Mouse (Mus musculus) left cerebral cortex, postnatal 4 days (tissue): ENCODE measurements around the gene Sufu. TPM values are rescaled to one million over a fixed set of nuclear protein-coding genes. Genes with fewer than 3 reads are reported as not detected.

ENCODE experiments used
- DNase-seq: peaks from one replicate; pipeline ENCODE4 v3.0.0-alpha.2; 2022
- intact Hi-C: fragments of 180-260 bp; cut with DNase I; formaldehyde crosslinking; loops from one replicate; pipeline ENCODE4 v1.15.1; 2025
- total RNA-seq, 2 experiments: library from RNA; stranded (reverse); gene quantifications; 2 replicates each; pipeline ENCODE4 v1.2.3; 2021

Sufu gene
- total RNA-seq, 2 experiments from 2014 or later = 22.2 to 23.9 TPM

DNA sequence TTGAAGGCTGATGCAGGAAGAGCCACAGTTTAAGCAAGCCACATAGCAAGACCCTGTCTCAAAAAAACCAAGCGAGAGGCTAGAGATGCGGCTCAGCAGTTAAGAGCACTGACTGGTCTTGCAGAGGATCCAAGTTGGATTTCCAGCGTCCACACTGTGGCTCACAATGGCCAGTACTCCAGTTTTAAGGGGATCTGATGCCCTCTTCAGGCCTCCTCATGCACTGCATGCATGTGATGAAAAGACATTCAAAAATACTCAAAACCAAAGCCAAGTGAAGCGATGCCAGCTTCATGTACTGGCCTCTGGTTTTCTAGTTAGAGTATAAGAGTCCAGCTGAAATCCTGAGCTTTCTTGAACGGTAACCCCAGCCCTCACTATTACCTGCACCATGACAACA is 6.8 kb upstream of the Sufu start:
- DNase-seq = no peak
- intact Hi-C loops = no loop called here

DNA sequence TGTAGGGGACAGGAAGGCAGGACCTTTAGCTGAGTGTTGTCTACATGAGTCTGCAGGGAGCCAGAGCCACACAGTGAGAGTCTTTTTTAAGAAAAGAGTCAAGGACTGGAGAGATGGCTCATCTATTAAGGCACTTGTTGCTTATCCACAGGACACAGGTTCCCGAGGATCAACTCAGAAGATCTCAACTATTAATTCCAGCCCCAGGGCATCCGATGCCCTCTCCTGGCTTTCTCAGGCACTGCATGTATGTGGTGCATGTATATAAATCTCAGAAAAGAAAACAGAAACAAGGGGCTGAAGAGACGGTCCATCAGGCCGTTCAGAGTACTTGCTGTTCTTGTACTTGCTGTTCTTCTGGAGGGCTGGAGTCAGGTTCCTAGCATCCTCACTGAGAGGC is 4.7 kb upstream of the Sufu start:
- intact Hi-C loops = no loop called here
- no peak for DNase-seq

DNA sequence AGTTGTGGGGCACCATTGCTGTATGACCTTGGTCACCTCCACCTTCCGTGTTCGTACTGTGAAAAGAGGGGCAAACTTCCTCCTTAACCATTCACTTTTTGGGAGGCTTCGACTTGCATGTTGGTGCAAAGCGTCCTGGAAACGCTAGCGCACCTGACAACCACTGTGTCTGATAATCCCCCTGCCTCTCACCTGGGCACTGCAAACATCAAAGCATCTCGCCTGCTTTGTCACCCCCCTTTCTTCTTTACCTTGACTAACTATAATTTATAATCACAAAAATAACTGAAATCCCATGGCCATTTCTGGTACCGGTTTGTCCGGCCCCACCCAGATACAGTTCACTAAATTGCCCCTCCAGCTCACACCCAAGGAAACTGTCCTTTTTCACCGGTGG is 2.0 kb upstream of the Sufu start:
- DNase-seq = no peak
- intact Hi-C loops = loop anchor here (5.0 kb wide), 1 partner anchor 48 kb away; no protein-coding TSS in a partner anchor

DNA sequence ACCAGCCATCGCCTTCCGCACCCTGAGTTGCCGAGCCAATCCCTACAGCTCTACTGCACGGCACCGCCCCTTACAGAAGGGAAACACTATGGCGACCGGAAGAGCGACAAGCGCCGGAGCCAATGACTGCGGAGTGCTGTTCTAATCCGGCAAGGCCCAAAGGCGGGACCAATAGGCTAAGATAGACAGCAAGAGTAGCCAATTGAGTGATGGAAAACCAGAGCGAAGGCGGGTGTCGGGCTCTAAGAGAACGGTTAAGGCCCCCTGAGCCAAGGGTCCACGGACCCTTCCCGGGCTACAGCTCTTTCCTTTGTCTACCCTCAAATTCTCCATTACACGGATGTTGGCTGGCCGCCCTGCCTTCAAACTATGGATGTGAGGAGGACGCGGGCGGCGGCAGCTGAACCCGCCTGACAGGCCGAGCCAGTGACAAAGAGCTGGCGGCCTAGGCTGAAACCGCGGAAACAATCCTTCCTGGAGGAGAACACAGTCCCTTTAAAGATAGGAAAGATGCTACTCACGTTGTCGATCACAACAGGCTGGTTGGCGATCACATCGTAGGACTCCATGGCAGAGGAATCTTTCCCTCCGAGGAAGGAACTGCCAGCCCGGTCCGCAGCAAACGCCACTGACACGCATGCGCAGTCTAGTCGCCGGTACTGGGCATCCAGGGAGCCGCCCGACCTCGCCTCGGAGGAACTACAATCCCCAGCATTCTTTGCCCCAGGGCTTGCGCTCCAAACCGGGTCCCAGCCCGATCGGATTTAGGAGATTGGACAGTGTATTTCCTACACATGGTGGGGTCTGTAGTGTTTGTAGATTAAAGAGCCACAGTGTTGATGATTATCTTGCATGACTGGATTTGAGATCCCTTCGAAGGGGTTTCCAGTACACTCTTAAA is 1.3 kb upstream of the Sufu start, which contains the start of gene Actr1a:
Gene Actr1a (minus strand): TSS at position 640 of the 901 bp plus-strand sequence.
- intact Hi-C loops = loop anchor here (5.0 kb wide), 1 partner anchor 47 kb away; no protein-coding TSS in a partner anchor
- peak; percentile 99 for DNase-seq

DNA sequence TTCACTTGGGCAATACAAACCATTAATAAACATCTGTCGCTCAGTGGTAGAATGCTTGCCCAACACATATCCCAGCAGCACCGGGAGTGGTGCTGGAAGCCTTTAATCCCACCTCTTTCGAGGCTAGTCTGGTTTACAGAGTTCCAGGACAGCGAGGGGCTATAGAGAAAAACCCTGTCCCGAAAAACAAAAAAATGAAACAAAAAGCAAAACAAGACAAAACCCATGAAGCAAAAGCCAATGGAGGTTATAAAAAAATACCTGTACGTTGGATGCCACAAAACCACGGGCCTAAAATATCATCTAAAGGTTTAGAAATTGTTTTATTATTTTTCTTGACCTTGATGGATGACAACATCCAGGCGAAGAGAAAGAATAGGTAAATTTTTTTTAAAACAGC is 587 bp upstream of the Sufu start:
- no peak for DNase-seq
- intact Hi-C loops = loop anchor here (5.0 kb wide), 1 partner anchor 46 kb away; no protein-coding TSS in a partner anchor

DNA sequence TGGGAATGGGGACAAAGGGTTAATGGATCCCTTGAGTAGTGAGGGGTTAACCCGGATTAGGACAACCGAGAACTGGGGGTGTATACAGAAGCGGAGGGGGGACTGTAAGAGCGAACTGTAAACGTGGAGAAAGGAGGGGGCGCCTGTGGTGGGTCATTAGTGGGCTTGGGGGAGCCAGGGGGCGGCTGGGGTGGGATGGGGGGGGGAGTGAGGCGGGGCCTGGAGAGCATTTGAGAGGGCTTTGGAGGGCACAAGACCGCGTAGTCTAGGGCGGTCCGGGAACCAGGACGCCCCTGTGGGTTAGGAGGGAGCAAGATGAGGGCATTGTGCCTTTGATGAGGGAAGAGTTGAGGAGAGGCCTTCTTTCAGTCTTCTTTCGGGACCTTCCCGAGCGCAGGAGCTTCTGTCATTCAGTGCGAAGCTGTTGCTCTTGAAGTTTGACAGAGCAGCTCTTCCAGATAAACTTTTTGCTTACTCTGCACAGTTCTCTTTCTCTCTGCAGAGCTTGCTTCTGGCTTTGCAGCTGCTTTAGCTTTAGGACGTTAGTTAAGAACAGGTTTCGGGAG is 823 bp downstream of the Sufu start:
- DNase-seq = no peak
- intact Hi-C loops = loop anchor here (5.0 kb wide), 1 partner anchor 45 kb away; no protein-coding TSS in a partner anchor

DNA sequence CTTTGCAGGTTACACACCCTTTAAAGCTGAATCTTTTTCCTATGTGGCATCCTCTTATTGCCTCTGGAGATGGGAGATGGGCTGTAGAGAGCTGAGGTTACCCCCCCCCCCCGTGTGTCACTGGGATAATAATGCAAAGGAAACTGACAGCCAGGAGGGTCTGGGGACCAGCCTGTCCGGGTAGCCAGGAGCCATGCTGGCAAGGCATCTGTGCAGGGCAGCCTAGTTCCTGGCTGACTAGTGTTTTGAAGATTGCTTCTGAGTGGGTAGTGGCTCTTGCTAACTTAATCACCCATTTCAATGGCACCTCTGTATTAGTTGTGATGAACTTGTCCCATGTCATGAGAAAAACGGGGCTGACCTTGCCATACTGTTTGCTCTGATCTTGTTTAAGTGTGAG is 1.7 kb downstream of the Sufu start:
- no peak for DNase-seq
- intact Hi-C loops = loop anchor here (5.0 kb wide), 1 partner anchor 44 kb away; no protein-coding TSS in a partner anchor

DNA sequence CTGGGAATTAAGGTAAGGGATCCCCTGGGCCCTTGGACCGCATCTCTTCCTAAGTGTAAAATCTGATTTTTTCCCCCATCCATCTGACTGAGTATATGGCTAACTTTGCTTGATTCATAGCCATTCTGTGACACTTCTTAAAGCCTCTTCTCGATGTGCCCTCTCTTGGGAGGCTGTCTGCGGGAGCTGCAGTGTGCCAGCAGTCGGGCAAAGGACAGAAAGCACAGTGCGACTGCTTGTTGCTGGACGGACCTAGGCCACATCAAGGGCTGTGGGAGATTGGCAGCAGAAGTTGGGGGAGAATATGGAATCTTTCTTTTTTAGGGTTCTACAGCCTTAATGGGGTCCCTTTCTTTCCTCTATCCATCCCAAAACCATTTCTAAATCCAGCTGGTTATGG is 2.7 kb downstream of the Sufu start:
- intact Hi-C loops = loop anchor here (5.0 kb wide), 1 partner anchor 43 kb away; no protein-coding TSS in a partner anchor
- no peak for DNase-seq

DNA sequence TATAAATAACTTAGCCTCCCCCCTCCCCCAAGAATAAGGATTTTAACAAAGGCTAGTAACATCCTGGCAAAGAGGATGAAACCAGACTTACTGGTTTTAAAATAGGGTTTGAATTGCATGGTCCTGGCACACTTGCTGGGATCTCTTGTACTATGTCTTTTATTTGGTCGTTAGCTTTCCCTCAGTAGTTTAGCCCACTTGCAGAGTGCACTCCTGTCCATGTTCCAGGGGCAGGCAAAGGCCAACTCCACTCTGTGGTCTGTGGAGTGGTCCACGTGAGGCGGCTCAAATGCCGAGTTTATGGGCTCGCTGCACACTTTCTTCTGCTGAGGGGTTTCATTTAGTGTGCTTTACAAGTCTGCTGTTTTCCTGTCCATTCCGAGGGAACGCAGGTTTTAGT is 3.2 kb downstream of the Sufu start:
- no peak for DNase-seq
- intact Hi-C loops = loop anchor here (5.0 kb wide), 1 partner anchor 42 kb away; no protein-coding TSS in a partner anchor

DNA sequence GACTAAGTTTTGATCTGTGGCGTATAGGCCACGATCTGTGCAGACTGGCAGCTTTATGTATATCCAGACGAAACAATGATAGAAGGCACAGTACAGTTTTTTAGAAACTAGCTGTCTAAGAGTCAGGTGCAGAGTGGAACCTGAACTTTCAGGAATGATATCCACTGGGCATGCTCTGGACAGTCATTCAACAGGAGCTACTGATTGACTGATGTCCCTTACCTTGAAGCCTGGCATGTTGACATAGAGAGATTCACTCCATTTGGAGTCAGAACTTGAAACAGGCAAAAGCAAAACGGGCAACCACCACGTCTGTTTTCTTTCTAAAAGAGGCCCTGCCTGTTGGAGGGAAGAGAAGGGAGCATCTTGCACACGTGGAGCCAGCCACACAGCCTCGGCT is 3.9 kb downstream of the Sufu start:
- intact Hi-C loops = no loop called here
- no peak for DNase-seq

DNA sequence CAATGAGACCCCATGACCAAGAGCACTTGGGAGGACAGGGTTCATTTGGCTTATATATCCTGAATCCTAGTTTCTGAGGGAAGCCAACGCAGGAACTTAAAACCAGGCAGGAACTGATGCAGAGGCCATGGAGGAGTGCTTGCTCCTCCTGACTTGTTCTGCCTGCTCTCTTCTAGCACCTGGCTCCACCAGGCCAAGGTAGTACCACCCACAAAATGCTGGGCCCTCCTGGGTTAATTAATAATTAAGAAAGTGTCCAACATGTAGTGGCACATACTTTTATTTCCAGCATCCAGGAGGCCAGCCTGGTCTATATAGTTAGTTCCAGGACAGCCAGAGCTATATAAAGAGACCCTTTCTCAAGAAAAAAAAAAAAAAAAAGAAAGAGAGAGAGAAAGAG is 7.3 kb downstream of the Sufu start:
- intact Hi-C loops = no loop called here
- no peak for DNase-seq

DNA sequence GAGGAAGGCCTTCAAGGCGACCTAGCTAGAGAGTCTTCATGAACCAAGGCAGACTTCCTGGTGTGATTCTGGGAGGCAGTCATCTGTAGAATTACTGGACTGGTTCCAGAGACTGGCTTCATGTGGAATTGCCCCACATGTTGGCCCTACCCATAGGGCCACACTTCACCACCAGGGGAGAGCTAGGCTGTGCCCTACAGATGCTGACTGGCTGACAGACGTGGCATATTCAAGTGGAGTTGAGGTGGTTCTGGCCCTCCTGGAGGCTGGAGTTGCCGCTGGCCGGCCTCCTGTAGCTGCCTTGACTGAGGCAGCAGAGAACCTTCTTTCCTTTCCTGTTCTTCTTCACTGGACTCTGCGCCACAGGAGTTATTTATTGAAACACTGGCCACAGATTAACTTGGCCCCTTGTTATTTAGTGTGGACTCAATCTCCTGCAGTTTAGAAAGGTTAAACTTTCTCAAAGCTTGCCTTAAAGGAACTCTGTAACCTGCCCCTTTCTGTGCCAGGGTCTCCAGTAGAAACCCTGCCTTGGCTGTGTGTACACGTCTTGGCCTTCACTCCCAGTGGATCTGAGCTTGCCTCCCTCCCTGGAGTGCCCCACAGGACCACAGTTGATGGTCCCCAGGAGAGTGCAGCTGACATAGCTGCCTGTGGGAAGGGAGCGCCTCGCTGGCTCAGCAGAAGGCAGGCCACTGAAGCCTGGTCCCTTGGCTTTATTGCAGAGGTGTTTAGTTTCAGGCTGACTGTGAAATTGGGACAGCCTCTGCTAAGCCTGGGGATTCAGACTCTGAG is 10.1 kb downstream of the Sufu start:
- DNase-seq = no peak
- intact Hi-C loops = no loop called here

DNA sequence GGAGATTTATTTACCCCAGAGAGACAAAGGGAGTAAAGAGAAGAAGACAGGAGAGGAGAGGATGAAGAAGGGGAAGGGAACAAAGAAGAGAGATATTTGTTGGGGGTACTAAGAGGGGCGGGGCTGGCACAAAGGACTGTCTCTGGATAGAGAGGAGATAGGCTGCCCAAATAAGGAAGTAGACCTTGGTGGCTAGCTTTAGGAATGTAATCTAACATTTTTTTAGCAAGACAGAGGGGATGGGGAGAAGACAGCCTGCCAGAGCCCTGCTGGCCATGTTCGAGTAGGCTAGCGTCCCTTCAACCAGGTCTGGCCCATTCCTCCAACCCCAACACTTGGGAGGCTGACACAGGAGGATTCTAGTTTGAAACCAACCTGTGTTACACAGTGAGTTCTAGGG is 12.8 kb downstream of the Sufu start:
- DNase-seq = no peak
- intact Hi-C loops = no loop called here

DNA sequence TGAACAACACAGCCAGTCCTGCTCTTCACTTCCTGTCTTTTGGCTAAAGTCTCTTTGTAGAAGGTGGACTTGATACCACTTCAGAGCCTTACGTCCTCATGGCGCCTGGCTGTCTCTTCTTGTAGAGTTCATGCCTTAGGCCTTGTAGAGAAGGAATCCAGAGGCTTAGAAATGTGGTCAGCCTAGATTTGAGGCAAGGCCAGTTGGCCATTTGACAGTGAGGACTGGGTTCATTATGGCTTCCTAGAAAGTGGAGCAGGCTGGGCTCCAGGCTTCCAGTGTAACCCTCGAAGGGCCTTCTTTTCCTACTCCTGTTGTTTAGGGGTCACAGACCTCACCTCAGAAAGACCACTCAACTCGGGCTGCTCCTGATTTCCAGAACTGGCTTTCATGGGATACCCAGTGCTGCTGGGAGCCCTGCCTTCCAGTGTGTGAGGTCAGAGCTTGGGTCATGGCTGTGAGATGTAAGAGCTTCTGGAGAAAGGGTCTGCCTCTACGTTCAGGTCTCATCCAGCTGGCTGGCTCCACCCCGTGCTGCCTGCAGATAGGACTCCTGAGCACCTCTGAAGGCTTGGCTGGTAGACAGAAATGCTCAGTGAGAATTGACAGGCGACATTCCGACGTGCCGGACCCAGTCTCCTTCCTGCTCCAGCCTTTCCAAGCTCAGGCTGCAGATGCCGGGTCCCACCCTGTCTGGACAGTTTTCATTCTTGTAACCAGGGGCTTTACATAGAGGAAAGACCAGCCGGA is 15.5 kb downstream of the Sufu start:
- intact Hi-C loops = no loop called here
- DNase-seq = no peak

DNA sequence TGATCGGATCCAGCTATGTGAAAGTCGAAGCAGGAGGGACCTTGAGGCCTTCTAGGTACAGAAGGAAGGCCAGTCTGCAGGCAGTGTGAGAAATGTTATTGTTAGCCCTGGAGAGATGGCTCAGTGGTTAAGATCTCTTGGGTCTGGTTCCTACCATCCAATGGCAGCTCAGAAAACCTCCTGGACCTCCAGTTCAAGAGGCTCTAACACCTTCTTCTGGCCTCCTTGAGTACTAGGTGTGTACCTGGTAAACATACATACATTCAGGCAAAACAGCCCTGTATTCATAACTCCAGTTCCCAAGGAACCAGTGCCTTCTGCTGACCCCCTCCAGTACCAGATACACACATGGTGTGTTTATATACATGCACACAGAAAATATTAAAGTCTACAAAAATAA is 17.3 kb downstream of the Sufu start:
- intact Hi-C loops = no loop called here
- DNase-seq = no peak

DNA sequence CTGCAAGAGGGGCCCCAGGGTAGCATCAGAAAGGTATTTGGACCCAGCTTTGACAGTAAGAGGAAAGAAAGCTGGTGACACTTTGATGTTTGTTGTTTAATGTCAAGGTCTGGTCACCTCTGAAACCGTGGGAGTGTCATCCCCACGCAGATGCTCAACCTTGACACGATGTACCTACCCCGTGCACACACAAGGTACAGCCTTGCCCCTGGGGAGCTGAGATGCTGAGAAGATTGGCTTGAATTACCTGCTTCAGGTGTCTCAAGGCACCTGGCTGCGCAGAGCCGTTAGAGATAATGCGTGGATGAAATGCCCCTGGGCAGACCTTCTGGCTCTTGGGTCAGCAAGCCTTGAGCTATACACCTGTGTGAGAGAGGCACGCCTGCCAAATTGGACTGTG is 17.8 kb downstream of the Sufu start:
- no peak for DNase-seq
- intact Hi-C loops = no loop called here

DNA sequence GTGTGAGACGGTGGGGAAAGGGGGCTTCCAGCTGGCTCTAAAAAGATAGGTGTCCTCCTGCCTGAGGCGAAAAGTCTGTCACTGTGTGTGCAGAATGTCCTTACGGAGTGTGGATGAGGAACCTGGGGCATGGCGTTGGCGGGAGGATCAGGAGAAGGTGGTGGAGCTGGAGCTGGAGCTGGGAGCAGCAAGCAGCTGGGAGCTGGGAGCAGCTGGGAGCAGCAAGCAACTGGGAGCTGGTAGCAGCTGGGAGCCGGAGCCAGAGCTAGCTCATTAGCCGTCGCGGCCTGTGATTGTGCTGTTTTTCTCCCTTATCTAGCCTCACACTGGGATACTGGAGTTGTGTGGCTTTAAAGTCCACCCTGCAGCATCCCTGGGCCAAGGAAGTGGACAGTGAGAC is 19.6 kb downstream of the Sufu start:
- intact Hi-C loops = no loop called here
- no peak for DNase-seq

DNA sequence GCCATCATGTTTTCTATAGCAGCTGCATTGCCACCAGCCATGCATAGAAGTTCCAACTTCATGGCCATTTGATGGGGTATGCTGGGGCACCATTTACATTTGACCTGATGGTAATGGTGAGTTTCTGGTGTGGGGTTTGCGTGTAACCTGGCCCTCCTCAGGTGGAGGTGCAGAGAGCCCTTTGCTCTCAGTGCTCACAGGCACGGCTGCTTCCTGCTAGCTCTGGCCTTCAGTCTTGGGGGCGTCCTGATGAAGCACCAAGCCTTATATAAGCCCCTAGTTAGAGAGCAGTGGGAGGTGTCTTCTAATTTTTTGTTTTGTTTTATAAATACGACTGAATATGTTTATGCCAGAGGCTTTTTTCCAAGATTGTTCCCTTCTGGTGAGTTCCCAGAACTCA is 21.4 kb downstream of the Sufu start:
- intact Hi-C loops = no loop called here

DNA sequence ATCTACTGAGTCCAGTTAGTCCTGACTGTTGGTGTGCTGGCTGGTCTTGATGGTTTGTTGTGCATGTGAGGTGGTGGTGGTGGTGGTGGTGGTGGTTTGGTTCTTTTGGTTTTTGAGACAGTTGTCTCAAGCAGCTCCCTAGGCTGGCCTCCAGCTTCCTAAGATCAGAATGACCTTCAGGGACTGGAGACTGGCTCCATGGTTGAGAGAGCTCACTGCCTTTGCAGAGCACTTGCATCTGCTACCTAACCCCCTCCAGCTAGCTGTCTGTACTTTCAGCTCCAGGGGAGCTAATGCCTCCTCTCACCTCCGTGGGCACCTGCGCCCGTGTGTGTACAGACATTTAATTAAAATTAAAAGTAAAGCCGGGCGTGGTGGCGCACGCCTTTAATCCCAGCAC is 23.7 kb downstream of the Sufu start:
- DNase-seq = no peak
- intact Hi-C loops = no loop called here

More for the DNA sequence above, 21.4 kb downstream of the Sufu start:
- DNase-seq = no peak
